Mouse (Mus musculus) thymus, postnatal 25 days (tissue): ENCODE results near the gene Golph3.
A peak's percentile ranks its signal among the peaks of the same experiment; 100 is the strongest.

Experiments used
- DNase-seq: peaks from one replicate; pipeline ENCODE4 v3.0.0; 2022

Golph3 gene

GRCm38 (mm10) chr15:12321091-12321787 lies at the start of gene Golph3:
Gene Golph3 (plus strand): TSS chr15:12321450.
- peak; percentile 94 for DNase-seq

DNA sequence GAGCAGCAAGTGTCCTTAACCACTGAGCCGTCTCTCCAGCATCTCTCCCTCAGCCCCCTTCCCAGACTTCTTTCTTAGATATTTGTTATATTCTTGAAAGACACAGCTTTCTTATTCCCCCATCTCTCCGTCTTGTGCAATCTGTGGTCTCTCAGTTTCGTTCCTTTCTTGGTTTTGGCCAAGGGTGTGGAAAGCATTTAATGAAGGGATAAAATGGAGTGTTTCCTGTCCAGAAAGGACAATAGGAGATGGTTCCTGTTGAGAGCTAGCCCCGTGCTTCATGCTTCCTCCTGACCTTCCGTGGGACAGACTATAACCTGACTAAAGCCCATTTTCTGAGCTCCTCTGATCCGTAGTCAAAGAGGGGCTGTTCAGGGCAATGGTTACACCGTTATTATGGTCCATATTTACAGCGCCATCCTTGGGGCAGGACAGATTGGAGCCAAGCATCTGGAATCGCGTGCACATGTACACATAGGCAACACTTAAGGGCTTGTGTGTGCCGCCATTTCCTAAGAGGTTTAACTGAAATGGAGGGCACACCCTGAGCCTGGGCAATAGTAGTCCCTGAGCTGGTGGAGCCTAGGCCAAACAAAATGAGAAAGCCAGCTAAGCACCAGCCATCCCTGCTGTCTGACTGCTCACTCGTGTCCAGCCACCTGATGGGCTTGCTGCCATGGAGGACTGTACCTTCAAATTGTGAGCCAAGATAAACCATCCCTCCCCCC lies 47.8 kb upstream of the Golph3 start:
- no peak for DNase-seq

DNA sequence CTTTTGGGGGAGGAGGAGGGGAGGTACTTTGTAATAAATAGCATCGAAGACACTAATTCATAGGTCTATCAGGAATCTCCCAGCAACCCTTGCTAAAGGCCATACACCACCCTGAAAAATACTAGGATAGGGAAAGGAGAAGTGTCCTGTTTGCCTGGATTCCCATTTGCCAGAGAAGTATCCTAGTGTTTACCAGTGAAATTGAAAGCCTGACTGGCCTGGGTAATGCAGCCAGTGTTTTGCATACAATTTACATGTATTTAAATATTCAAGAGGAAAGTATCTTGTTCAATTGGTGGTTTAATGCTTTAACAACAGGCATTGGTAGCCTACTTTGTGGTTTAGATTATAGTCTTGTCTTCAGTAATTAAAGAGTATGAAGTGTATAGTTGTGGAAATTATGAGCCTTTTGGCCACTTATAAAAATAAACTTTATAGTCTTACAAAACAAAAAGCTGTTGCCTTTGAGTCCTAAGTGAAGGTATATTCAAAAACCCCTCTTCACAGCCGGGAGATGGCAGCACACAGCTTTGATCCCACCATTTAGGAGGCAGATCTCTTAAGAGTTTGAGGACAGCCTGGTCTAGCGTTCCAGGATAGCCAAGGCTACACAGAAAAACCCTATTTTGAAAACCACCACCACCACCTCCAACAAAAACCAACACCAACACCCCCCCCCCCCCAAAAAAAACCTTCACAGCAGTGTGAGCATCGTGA lies 47.0 kb upstream of the Golph3 start:
- no peak for DNase-seq

- no peak for DNase-seq
These were observed 46.1 kb upstream of the Golph3 start for GRCm38 (mm10) chr15:12275091-12275623.

- DNase-seq: no peak
These were observed 41.4 kb upstream of the Golph3 start for GRCm38 (mm10) chr15:12279816-12280215.

DNA sequence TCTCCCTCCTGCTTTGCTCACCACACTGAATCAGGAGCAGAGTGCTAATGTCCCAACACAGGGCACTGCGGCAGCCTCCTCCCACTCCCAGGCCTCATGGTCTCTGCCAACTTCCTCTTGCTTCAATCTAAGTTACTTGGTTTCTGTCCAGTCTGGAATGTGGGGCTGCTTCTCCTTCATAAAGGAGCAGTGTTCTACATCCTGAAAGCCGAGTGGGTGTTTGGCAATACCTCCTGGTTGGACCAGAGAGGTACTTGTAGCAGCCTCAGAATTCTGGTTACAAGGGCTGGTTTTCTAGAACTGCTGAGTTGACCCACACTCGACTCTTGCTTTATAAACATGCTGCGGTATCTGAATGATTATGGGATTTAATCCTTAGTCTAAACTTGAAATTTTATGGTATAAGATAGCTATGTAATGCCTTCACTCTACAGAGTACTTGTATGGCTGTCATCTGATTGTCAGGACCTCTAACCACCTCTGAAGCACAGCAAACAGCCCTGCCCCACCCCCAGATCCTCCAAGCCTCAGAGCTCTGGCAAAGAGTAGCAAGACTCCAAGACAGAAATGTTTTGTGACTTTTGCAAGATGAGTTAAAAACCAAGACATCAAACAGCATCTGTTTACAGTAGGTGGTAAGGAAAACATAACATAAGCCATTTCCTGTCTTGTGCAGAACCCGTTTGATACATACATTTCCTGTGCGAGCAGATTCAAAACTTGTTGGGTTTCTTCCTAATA lies 36.3 kb upstream of the Golph3 start:
- peak; percentile 30 for DNase-seq

DNA sequence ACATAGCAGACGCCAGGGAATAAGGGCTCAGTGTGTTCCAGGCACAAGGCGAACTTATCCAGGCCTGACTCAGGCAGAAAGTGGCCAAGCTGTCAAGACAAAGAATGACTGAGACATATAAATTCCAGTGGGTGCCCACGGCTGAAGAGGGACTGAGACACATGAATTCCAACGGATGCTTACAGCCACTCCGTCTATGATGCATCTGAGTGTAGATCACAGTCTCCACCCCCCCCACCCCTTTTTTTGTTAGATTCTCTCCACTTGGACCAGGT lies 35.8 kb upstream of the Golph3 start:
- no peak for DNase-seq

- DNase-seq: no peak
These were observed 30.9 kb upstream of the Golph3 start for GRCm38 (mm10) chr15:12290330-12290729.

DNA sequence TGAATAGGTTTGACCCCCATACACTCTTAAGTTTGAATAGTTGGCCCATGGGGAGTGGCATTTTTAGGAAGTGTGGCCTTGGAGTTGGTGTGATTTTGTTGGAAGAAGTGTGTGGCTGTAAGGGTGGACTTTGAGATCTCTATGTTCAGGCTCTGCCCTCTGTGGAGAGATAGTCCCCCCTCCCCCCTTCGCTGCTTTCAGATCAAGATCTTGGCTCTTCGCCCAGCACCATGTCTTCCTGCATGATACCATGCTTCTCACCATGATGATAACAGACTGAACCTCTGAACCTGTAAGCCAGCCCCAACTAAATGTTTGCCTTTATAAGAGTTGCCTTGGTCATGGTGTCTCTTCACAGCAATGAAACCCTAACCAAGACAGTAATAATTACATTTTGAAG lies 29.5 kb upstream of the Golph3 start:
- no peak for DNase-seq

GRCm38 (mm10) chr15:12296228-12296627 lies 25.0 kb upstream of the Golph3 start:
- DNase-seq: no peak

GRCm38 (mm10) chr15:12298231-12298737 lies 23.0 kb upstream of the Golph3 start:
- DNase-seq: no peak

DNA sequence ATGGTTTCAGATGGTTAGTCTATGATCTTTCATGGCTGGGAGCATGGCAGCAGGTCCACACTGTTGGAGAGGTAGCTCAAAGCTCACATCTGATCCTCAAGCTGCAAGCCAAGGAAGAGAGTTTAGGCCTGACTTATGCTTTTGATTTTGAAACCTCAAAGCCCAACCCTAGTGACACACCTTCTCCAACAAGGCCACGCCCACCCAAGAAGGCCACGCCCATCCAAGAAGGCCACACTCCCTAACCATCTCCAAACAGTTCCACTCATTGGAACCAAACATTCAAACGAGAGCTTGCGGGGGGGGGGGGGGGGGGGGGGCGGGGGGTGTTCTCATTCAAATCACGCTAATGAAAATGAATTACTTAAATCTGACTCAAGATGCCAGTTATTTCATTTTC lies 19.5 kb upstream of the Golph3 start:
- no peak for DNase-seq

- no peak for DNase-seq
These were observed 14.8 kb upstream of the Golph3 start for GRCm38 (mm10) chr15:12306188-12307071.

DNA sequence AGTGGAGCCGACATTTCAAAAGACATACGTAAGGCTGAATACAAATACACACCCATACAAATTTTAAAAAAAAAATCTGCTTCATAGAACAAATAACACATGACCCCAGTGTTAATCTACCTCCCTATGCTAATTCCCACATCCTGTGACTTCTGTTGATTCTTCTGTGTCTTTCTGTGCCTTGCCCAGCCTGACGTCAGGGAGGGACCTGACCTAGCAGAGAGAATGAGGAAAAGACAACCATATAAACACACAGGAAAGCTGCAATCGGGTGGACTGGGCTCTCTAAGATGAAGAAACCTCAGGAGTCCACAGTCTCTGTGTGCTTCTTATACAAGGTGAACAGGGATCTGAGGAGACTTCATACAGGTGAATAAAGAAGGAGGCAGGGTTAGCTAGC lies 14.1 kb upstream of the Golph3 start:
- DNase-seq: no peak

GRCm38 (mm10) chr15:12308539-12308938 lies 12.7 kb upstream of the Golph3 start:
- no peak for DNase-seq

GRCm38 (mm10) chr15:12310676-12311075 lies 10.6 kb upstream of the Golph3 start:
- no peak for DNase-seq

DNA sequence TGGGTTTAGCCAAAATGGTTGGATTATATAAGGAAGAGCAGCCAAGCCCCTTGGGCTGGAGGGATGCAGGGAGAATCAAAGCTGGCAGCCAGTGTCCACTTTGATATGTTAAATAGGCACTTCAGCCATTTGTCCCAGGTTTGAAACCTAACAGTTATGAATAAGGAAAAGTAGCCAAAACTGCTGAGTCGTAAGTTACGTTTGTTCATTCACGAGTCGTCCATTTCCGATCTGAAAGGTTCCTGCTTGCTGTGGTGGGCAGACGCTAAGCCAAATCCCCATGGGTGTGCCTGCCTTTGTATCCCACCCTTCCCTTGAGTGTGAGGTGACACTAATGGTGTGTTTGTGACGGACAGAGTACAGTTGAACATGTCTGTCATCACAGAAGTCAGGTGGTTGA lies 9.8 kb upstream of the Golph3 start:
- DNase-seq: no peak

- no peak for DNase-seq
These were observed 8.0 kb upstream of the Golph3 start for GRCm38 (mm10) chr15:12313255-12313654.

GRCm38 (mm10) chr15:12314584-12314983 lies 6.7 kb upstream of the Golph3 start:
- no peak for DNase-seq

DNA sequence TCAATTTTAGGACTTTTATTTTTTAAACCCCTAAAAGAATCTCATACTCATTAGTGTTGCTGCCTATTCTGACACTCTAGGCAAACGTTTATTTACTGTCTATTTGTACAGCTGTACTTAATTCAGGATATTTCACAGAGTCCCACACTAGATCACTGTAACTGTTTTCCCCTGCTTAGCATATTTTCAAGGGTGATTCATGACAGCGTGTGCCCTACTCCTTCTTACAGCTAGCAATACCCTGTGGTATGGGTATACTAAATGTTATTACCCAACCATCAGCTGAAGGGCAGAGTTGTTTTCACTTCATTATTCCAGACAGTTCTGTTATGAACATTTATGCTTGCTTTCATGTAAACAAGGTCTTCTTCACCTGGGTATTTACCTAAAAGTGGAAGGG lies 5.3 kb upstream of the Golph3 start:
- no peak for DNase-seq

- DNase-seq: no peak
These were observed 4.0 kb upstream of the Golph3 start for GRCm38 (mm10) chr15:12317290-12317689.

GRCm38 (mm10) chr15:12318451-12318850 lies 2.8 kb upstream of the Golph3 start:
- no peak for DNase-seq
